Mouse (Mus musculus) B cell, adult (primary cell): ENCODE results near the gene Hectd1. TPM values are rescaled to one million over a fixed set of nuclear protein-coding genes. Genes with fewer than 3 reads are reported as not detected.

Experiments used
- total RNA-seq: library from RNA; stranded (reverse); gene quantifications from 4 replicates; pipeline ENCODE4 v1.2.4, GENCODE M21; 2023; ENCODE audit not compliant: inconsistent age

Hectd1 gene
- total RNA-seq, result 109 to 125 TPM (median 117 TPM) in 4 replicates

DNA sequence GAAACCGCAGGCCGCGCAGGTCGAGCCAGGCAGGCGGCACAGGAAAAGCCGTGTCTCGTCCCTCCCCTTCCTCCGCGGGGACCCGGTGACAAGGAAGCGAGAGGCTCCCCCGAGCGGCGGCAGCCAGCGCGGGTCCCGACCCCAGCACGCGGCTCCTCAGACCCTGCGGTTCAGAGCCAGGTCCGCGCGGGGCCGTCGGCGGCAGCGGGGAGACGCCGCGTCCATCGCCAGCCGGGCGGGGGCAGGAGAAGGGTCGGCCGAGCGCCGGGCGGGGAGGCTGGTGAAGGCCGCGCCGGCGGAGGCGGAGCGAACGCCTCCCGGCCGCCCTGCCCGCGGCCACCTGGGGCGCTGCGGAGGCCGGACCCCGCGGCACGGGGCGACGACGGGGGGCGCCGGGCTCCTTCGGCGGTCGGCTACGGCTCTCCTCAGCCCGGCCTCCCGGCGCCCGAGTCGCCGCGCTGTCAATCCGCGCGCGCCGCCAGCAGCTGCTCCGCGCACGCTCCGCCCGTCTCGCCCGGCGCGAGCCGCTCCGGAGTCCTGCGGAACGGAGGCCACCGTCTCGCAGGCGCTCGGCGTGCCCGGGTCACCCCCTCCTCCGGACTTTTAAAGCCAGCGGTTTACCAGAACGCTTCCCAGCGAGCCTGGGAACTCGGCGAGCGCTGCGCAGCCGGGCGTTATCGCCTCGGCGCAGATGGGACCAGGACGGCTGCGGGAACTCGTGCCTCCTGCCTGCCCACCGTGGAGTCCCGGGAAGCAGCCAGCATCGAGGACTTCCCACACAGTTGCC is at the start of gene Hectd1:
Gene Hectd1 (minus strand): TSS at position 247 of the 787 bp plus-strand sequence.

Other genes with a start within 250 kb of the Hectd1 start
- gene Coch, start 236.2 kb downstream of the Hectd1 start, total RNA-seq, result 0.27 to 0.80 TPM (median 0.58 TPM) in 3 of 4 replicates, not detected in the other
- gene Ap4s1, start 138.5 kb downstream of the Hectd1 start, total RNA-seq, result 18.7 to 23.6 TPM (median 21.7 TPM) in 4 replicates
- gene Strn3, start 137.6 kb downstream of the Hectd1 start, total RNA-seq, result 45.1 to 52.0 TPM (median 51.5 TPM) in 4 replicates
- gene Heatr5a, start 141.8 kb upstream of the Hectd1 start, total RNA-seq, result 14.7 to 16.1 TPM (median 15.7 TPM) in 4 replicates
- gene Dtd2, start 177.0 kb upstream of the Hectd1 start, total RNA-seq, result 3.2 to 5.9 TPM (median 4.0 TPM) in 4 replicates
- gene Gpr33, start 198.5 kb upstream of the Hectd1 start, total RNA-seq, result not detected in 4 replicates